Mouse (Mus musculus): ENCODE measurements around the gene Pomgnt1. TPM values are rescaled to one million over a fixed set of nuclear protein-coding genes. Genes with fewer than 3 reads are reported as not detected.

Gene Pomgnt1
- polyA plus RNA-seq (2021; fragmentation: Nextera tagmentation), result 20.7 and 30.3 TPM in 2 replicates
- long read RNA-seq, experiment 1, transcript Pomgnt1-203 (22 exons, 2,719 nt), result major isoform, 129 of 198 reads
- long read RNA-seq, experiment 1, partial matches to known transcripts, result 45 of 198 reads
- long read RNA-seq, experiment 1, other reads (novel, unspliced or antisense), result 21 of 198 reads
- long read RNA-seq, experiment 2, transcript Pomgnt1-203 (22 exons, 2,719 nt), result major isoform, 14 of 36 reads
- long read RNA-seq, experiment 2, partial matches to known transcripts, result 12 of 36 reads
- long read RNA-seq, experiment 2, other reads (novel, unspliced or antisense), result 9 of 36 reads

GRCm38 (mm10) chr4:116123602-116124519 is at the start of gene Pomgnt1, which contains the start of gene Rad54l:
Pomgnt1 (plus strand) TSS chr4:116123840.
Rad54l (minus strand) TSS chr4:116123690.

GRCm38 (mm10) chr4:116074861-116075620 is 48.6 kb upstream of the Pomgnt1 start, which contains the start of the genes Uqcrh and Lrrc41:
Uqcrh (minus strand) TSS chr4:116075071.
Lrrc41 (plus strand) TSS chr4:116075269.

DNA sequence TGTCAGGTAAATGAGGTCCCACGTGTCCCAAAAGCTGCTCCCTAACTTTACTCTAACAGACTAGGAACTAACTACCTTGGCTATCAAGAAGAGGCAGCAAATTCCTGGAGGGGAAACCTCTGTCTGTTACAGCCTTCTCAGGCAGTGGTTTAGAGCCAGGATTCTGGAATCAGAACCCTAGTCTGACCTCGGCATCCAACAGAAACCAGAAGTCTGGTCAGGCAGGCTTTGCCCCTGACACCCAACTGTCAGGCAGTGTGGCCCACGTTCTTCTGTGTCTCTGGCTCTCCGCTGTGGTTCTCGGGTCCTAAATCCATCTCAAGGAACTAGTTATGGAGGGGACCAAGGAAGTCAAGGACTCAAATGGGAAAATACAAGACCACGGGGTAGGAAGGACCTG is 27.6 kb downstream of the Pomgnt1 start, which contains the start of gene Lurap1:
Gene Lurap1 (minus strand): TSS at position 101 of the 400 bp plus-strand sequence.

GRCm38 (mm10) chr4:116167404-116167803 is 43.8 kb downstream of the Pomgnt1 start, which contains the start of gene Tspan1:
Tspan1 (minus strand) TSS chr4:116167601.

DNA sequence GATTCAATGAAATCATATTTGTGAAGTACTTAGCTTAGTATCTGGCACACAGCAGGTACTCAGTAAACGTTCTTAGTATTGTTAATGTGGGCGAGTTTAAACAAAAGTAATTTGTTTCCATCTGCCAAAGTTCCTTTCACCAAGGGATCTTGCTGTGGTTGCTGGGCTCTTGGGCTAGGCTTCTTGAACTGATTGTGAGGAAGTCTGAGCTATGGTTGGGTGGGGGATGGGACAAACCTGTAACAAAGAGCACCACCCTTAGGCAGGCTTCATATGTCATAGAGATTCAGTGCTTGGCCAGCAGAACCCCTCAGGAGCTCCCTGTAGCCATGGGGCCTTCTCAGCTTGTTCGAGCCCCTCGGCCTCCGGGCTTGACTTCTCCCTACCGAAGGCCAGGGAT is 49.4 kb downstream of the Pomgnt1 start, which contains the start of the genes 1700042G07Rik and Gm49337:
Gene 1700042G07Rik (plus strand): TSS at position 301 of the 400 bp plus-strand sequence.
Gene Gm49337 (plus strand): TSS at position 313 of the 400 bp plus-strand sequence.

Other genes with a start within 250 kb of the Pomgnt1 start
- 0.14 and 0.18 TPM in 2 replicates for gene Kncn, start 239.4 kb upstream of the Pomgnt1 start, polyA plus RNA-seq (2021; fragmentation: Nextera tagmentation)
- gene 6430628N08Rik, start 233.2 kb upstream of the Pomgnt1 start, polyA plus RNA-seq (2021; fragmentation: Nextera tagmentation), result 0.21 and 0.53 TPM in 2 replicates
- gene Dmbx1, start 183.9 kb upstream of the Pomgnt1 start, polyA plus RNA-seq (2021; fragmentation: Nextera tagmentation), result not detected in 2 replicates
- gene Faah, start 105.9 kb upstream of the Pomgnt1 start, polyA plus RNA-seq (2021; fragmentation: Nextera tagmentation), result 53.3 and 74.4 TPM in 2 replicates
- 11.0 and 12.3 TPM in 2 replicates for gene Nsun4, start 70.0 kb upstream of the Pomgnt1 start, polyA plus RNA-seq (2021; fragmentation: Nextera tagmentation)
- gene Uqcrh, start 48.8 kb upstream of the Pomgnt1 start, polyA plus RNA-seq (2021; fragmentation: Nextera tagmentation), result 876 and 1,025 TPM in 2 replicates
- 20.7 and 22.8 TPM in 2 replicates for gene Lrrc41, start 48.6 kb upstream of the Pomgnt1 start, polyA plus RNA-seq (2021; fragmentation: Nextera tagmentation)
- 0.23 and 0.29 TPM in 2 replicates for gene Rad54l, start 150 bp upstream of the Pomgnt1 start, polyA plus RNA-seq (2021; fragmentation: Nextera tagmentation)
- gene Lurap1, start 27.5 kb downstream of the Pomgnt1 start, polyA plus RNA-seq (2021; fragmentation: Nextera tagmentation), result 8.0 and 12.8 TPM in 2 replicates
- 0.16 TPM in 2 replicates for gene Tspan1, start 43.8 kb downstream of the Pomgnt1 start, polyA plus RNA-seq (2021; fragmentation: Nextera tagmentation)
- gene 1700042G07Rik, start 49.5 kb downstream of the Pomgnt1 start, polyA plus RNA-seq (2021; fragmentation: Nextera tagmentation), result not detected in 2 replicates
- not detected in 2 replicates for gene Gm49337, start 49.5 kb downstream of the Pomgnt1 start, polyA plus RNA-seq (2021; fragmentation: Nextera tagmentation)
- 9.9 and 12.7 TPM in 2 replicates for gene Pik3r3, start 97.8 kb downstream of the Pomgnt1 start, polyA plus RNA-seq (2021; fragmentation: Nextera tagmentation)

Measured in left cerebral cortex, adult 6 months (tissue).